Mouse (Mus musculus) G1E (cell line): ENCODE measurements around the gene Eml2.

Experiments
- CTCF ChIP-seq: IDR thresholded peaks from 2 replicates; pipeline ENCODE4 v1.5.1; 2012; ENCODE audit warnings: low read depth, low read length, inconsistent platforms, mixed read lengths
- GATA1 ChIP-seq: IDR thresholded peaks from 2 replicates; pipeline ENCODE4 v1.6.1; 2012; ENCODE audit warnings: borderline replicate concordance, low read length, inconsistent platforms, mixed read lengths
- GATA2 ChIP-seq: IDR thresholded peaks from 2 replicates; pipeline ENCODE4 v1.6.1; 2012; ENCODE audit warnings: low read depth, low read length, inconsistent platforms, borderline replicate concordance
- POLR2AphosphoS5 ChIP-seq: IDR thresholded peaks from 2 replicates; pipeline ENCODE4 v1.6.1; 2012; ENCODE audit warnings: low read depth, low read length, inconsistent platforms; ENCODE audit not compliant: insufficient replicate concordance
- TAL1 ChIP-seq: conservative IDR thresholded peaks from 2 replicates; pipeline ENCODE4 v1.6.1; 2012; ENCODE audit warnings: low read depth, low read length, inconsistent platforms, mixed read lengths

- TF ChIP-seq CTCF: no peak
- no peak for TF ChIP-seq GATA1
- TF ChIP-seq TAL1: no peak
- TF ChIP-seq POLR2AphosphoS5: no peak
- TF ChIP-seq GATA2: no peak
Observed at GRCm38 (mm10) chr7:19180862-19181429, 4.7 kb downstream of the Eml2 start.
